Mouse (Mus musculus): Measurements from ENCODE around the gene Cfdp1.

The Cfdp1 gene

DNA sequence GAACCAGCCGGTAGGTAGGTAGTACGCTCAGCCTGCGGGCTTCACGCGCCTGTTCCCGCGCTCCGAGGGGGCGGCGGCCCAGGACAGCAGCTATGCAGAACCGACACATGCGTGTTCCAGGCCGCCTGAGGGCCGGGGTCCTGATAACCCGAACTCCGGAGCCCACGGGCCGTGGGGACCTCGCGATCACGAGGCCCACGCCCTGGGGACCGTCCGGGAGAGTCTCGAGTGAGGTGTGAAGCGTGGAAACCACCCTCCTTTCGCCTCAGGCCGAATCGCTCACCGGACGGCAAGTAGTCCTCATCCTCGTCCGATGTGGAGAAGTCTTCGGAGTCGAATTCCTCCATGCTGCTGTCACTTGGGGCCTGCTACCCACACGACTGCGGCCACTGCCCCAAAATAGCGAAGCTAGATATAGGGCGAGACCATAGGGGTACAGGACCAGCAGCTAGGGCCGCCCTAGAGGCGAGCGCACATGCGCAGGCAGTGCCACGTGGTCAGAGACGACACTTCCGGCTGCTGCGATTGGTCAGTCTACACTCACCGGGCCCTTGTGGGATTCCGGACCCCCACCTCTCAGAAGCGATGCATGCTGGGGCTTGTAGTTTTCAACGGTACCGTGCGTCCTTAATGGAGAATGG lies at the start of gene Cfdp1:
TSS of gene Cfdp1 (minus strand) at position 431 of the 641 bp plus-strand sequence.
- in situ Hi-C loops (cut with MseI, MboI): no loop called here

DNA sequence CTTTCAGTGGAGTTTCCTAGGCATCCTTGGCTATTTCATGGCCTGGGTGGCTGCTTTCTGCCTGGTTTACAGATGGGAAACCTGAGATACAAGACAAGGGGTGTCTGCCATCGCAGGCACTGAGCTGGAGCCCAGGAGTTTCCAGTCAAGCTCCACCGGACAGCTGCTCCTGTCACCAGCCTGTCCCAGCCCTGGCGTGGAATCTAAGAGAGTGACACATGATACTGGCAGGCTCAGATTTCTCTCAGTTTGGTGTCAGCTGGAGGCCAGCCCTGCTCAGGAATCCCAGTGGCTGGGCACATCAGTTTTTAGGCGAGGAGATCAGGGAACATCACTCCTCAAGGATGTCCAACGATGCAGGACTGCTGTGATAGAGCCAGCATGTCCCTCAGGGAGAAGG lies 48.0 kb upstream of the Cfdp1 start:
- in situ Hi-C loops (cut with MseI, MboI): no loop called here

DNA sequence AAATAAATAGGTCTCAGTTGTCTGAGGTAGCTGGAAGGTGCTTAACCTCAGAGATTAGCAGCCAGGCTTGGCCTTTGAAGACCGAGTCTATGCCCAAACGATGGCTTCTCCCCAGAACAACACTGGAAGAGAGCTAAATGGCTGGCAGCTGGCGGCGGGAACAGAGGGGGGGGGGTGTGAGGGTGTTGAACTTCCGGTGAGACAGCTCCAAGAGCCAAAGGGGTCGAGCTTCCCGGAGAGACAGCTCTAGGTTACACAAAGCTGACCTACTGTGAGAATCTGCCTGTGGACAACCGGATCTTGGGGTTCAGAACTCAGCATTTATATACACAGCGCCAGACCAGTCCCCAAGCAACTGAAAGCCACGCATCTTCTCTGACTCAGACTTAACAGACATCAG lies 44.5 kb upstream of the Cfdp1 start:
- in situ Hi-C loops (cut with MseI, MboI): no loop called here

DNA sequence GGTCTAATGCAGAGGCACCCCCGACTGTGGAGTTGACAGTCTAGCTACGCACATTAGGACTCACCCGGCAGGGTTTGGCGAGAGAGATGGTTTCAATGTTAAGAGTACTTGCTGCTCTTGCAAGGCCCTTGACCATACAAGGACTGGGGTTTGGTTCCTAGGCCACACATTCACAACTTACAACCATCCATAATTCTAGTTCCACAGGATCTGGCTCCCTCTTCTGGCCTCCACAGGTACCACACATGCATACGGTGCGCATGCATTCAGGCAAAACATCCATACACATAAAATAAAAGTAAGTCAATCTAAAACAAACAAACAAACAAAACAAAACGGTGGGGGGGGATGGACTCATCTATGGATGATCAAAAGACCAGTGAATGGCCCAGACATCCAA lies 40.9 kb upstream of the Cfdp1 start:
- in situ Hi-C loops (cut with MseI, MboI): no loop called here

DNA sequence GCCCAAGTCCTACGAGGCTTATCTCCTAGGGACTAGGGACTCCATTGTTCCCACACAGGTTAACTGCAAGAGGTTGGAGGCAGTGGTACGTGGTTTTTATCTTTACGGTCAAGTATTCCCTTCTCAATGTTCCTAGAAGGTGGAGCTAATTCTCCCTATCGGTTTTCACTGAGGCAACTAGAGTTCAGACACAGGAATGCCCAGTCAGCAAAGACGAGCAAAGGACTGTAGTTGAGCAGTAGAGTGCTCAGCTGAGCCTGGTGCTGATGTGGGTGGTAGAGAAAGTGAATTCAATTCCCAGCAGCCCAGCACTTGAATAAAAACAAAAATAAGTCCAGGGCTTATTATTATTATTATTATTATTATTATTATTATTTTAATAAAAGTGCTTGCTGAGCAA lies 38.5 kb upstream of the Cfdp1 start:
- in situ Hi-C loops (cut with MseI, MboI): no loop called here

DNA sequence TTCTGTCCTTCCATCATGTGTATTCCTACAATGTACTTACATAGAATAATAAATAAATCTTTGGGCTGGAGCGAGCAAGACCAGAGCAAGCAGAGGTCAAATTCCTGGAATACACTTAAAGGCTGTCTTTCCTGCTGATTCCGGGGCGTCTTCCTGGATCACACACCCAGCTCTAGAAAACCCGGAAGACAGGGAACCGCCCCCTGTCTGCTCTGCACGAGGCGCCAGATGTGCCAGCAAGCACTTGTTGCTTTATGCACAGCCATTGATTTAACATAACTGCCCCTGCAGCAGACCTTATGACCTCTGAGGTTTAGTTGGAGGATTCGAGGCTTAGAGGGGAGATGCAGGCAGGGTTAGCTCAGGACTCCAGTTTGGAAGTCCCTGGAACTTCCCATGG lies 37.9 kb upstream of the Cfdp1 start:
- in situ Hi-C loops (cut with MseI, MboI): no loop called here

DNA sequence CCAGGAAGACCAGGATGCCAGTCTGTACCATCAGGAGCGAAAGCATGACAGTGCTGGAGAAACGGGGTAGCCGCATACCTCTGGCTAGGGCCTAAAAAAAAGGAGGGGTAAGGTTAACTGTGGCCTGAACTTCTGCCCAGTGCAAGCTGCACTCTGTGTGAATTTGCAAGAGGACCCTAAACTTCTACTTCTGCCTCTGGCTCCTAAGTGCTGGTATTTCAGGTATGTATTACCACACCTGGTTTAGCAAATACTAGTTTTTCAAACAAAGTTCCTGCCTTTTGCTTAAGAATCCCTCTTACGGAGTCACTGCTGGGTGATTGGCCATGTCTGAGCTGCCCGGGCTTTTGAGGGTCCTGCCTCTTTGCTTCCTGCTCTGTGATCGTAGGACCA lies 36.8 kb upstream of the Cfdp1 start:
- in situ Hi-C loops (cut with MseI, MboI): no loop called here

DNA sequence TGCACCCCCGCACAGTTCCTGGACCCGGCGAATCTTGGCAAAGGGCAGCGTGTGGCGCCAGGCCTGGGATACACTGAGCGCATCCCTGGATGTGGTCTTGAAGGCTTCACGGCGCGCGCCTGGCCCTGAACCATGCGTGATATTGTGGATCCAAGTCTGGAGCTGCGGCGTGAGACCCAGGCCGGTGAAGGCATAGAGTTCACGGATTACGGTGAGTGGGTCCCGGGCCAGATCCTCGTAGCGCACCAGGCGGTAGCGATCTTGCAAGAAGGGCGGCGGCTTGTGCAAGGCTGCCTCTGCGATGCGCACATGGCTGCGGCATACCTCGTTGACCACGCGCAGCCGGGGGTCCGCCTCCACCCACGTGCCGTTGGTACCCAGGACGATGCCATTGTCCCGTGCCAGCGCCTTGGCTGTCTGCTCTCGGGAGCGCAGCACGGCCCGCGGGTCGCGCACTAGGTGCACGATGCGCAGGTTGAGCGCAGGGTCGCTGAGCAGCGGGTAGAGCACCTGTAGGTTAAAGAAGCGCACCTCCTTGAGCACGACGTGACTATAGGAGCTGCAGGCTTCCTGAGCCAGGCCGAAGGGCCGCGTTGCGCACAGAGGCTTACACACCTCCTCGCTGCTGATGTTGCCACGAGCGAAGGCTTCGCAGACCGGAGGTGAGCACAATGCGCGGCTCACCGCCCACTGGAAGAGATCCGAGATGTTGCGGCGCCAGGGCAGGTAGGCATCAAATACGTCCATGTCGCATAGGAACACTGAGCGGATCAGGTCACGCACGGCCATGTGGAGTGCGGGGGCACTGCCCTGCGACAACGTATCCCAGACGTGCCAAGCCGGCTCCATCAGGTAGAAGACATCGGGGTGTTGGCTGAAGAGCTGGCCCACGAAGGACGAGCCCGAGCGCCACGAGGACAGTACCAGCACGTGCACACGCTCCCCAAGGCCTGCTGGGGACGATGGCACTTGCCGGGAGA lies 36.1 kb upstream of the Cfdp1 start:
- in situ Hi-C loops (cut with MseI, MboI): no loop called here

DNA sequence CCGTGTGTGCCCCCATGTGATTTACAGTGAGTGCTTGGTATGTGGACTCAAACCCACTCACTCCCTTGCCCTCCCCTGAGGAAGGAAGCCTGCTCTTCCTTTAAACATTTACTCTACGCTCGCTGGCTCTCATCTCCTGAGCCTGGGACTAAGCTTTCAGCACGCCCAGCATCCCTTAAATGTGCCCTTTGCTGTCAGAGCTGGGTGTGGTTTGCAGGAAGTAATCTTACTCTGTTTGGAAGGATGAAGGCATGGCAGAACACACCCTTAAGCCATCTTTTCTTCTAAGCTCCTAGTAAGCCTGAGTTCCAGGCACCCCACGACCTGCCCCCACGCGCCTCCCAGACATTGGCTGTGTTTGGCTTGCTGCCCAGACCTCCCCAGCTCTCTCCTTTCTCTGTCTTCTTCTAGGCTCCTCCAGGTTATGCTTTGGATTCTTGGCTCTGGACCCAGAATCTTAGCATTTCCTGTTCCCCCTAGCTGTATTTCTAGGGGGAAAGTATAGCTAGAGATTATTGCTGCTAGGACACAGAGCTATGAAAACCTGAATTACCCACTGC lies 34.1 kb upstream of the Cfdp1 start:
- in situ Hi-C loops (cut with MseI, MboI): no loop called here

DNA sequence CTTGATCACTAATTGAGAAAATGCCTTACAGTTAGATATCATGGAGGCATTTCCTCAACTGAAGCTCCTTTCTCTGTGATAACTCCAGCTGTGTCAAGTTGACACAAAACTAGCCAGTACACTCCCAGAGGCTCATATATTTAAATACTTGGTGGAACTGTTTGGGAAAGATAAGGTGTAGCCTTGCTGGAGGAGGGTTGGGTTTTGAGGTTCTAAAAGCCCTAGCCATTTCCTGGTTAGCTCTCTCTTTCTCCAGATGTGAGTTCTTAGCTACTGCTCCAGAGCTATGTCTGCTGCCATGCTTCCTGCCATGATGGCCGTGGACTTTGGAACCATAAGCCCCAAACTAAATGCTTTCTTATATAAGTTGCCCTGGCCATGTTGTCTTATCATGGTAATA lies 33.4 kb upstream of the Cfdp1 start:
- in situ Hi-C loops (cut with MseI, MboI): no loop called here

DNA sequence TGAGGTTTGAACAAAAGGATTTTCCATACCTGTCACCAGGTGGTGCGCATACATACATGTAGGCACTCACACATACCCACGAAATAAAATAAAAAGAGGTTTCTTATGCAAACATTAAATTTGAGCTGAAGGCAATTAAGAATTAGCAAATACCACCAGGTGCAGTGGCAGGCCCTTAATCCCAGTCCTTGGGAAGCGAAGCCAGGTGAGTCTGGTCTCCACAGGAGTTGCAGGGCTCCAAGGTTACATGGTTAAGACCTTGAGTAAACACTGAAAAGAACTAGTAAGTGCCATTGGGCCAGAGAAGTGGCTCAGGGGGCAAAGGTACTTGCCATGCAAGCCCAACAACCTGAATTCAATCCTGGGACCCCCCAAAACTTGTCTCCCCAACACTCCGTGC lies 29.5 kb upstream of the Cfdp1 start:
- in situ Hi-C loops (cut with MseI, MboI): no loop called here

DNA sequence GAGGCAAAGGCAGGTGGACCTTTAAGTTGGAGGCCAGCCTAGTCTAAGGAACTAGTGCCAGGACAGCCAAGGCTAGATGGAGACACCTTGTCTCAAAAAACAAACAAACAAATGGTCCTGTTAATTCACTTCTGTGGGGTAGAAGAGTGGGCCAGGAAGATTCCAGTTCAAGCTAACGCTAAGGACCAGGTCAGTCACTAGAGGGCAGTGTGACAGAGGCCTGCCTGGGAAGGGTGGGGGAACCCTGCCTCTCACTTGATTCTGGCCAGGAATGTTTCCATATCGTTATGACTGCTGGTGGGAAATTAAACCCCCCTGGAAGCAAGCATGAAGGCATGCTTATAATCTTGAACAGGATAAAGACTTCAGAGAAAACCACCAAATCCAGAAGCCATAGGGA lies 27.5 kb upstream of the Cfdp1 start:
- in situ Hi-C loops (cut with MseI, MboI): no loop called here

DNA sequence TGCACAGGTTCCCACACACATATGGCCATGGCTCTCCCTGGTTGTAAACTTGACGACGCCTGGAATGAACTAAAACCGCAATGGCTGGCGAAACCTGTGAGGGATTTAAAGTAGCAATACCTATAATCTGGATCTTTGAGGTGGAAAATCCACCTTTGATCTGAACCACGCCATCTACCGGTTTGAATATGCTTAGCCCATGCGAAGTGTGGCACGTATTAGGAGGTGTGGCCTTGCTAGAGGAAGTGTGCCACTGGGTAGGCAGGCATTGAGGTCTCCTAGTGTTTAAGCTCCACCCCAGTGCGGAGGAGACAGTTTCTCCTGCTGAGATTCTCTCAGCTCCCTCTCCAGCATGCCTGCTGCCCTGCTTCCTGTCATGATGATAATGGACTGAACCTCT lies 23.6 kb upstream of the Cfdp1 start:
- in situ Hi-C loops (cut with MseI, MboI): no loop called here

DNA sequence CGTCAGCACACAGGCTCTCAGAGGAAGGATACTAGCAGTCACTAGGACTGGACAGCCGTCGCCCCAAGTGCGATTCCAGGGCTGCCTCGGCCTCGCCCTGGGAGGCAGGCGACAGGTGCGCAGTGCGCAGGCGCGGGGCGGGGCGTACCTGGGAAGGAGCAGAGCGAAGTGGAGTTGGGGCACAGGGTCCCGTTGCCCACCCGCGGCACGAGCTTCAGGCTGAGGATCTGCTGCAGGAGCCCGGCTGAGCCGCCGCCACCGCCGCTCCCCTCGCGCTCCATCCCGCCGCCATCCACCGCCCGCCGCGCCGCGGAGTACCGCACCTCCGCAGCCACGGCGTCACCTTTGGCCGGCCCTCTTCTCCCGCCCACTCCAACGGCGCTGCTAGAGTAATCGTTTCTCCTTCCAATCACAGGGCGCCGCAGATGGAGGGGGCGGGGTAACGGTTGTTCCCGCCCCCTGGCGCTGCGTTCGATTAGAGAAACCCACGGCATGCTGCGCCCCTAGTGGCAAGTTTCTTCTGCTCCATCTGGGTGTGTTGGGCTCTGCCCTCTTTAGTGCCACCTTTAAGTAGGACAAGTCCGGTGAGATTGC lies 22.4 kb upstream of the Cfdp1 start, which contains the start of gene Tmem170:
TSS of gene Tmem170 (minus strand) at position 396 of the 594 bp plus-strand sequence.
- in situ Hi-C loops (cut with MseI, MboI): no loop called here

DNA sequence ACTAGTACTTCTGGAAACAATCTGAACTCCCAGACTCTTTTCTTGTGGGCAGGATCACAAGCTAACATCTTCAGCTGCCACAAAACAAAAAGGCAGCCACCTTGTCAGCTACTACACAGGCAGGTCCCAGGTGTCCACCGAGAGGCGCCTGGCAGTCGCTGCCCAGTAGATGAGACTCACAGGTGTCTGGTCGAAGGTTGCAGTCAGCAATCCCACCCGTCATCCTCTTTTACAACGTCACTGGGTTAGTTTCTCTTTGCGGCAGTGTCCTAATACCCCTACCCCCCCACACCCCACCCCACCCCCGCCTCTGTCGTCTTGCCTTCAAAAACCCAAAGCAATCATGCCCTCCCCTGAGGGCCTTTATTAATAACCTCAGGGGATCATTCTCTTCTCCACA lies 21.7 kb upstream of the Cfdp1 start:
- in situ Hi-C loops (cut with MseI, MboI): no loop called here

DNA sequence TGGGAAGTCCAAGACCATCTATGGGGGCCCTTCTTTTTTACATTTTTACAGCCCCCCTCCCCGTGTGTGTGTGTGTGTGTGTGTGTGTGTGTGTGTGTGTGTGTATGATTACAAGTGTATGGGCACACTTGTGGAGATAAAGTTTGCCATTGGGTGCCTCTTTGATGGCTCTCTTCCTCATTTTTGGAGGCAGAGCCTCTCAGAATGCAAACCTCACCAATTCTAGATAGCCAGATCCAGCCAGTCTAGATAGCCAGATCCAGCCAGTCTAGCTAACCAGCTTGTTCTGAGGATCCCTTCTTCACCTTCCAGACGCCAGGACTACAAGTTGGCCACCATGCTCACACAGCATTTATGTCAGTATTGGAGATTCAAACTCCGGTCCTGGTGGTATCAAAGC lies 17.2 kb upstream of the Cfdp1 start:
- in situ Hi-C loops (cut with MseI, MboI): no loop called here

DNA sequence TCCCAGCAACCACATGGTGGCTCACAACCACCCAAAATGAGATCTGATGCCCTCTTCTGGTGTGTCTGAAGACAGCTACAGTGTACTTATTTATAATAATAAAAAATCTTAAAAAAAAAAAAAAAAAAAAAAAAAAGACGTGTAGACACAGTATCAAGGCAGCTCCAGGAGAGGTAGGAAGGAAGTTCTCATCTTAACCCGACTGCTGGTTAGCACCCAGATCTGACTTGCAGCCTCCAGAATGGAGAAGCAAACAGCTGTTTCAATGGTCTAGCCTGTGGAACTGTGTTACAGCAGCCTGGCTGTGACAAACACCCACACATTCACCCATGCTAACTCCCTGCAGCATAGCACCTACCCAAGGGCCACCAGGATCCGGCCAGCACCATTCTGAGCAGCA lies 16.3 kb upstream of the Cfdp1 start:
- in situ Hi-C loops (cut with MseI, MboI): no loop called here

DNA sequence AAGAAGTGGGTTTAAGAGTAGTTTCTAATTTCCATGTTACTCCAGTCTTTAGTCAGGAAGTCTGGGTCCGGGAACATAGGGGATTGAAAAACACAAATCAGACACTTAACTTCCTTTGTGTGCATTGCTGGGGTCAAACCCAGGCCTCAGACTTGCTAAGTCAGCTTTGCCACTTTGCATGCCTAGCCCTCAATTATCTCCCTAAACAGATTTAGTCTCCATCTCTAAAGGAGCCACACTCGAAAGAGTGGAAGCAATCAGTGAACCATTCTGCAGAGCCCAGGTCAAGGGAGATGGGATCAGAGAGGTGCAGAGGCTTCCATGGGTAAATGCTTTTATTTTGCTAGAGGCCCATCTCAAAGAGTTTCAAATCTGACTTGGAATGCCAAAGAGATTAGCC lies 14.6 kb upstream of the Cfdp1 start:
- in situ Hi-C loops (cut with MseI, MboI): no loop called here

DNA sequence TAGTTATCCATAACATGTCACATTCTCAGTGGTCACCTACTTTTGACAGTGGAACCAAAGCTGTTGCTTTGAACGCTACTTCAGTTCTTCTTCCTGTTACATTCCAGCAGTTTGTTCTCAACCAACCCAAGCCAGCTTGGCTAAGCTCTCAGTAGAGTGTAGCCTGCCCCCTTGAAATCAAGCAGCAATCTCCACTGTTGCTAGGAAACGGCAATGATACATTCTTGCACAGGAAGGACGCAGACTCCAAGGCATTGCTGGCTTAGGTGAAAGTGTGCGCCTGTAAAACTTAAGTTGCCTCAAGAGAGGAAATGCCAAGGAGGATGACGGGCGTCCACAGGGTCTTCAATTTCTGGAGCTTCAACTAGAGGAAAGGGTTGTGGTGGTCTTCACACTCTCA lies 11.8 kb upstream of the Cfdp1 start:
- in situ Hi-C loops (cut with MseI, MboI): no loop called here

DNA sequence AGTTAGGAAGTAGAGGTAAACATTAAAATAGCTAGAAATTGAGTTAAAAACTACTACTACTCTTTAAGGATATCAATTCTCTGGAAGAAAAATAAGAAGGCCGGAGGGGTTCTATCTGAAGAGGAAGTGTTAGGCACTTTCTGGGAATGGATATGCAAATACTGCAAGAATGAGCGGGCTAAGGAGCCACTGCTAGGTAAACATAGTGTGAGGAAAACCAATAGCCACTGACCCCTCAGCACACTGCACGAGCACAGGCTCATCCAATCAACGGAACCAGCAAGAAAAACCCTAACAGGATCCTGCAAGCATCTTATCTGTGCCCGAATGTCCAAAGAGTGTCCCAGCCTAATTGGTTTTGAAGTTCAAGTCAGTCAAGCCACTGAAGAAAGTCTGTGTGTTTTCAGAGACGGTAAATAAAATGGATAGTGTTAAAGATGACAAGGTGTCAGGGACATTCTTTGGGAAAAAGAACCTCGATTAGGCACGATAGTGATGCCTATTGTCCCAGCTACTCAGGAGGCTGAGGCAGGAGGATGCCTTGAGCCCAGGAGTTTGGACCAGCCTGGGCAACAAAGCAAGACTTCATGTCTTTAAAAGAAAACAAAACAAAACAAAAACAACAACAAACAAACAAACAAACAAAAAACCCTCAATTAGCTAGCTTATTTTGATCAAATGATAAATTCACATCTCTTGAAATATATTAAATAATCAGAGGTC lies 11.2 kb upstream of the Cfdp1 start:
- in situ Hi-C loops (cut with MseI, MboI): no loop called here

DNA sequence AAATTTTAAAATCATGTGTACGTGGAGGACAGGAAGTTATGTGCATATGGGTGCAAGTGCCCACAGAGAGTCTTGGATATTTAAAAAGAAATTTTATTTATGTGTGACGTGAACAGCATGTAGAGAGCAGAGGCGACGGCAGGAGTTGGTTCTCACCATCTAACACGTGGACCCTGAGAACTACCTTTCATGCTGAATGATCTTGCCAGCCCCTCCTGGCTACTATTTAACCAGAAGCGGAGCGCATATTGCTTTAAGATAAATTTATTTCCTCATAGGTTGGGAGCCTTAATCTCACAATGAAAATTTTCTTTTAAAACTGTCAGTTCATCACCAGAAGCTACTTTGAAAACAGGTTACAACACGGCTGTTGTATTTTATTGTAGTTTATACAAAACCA lies 10.6 kb upstream of the Cfdp1 start:
- in situ Hi-C loops (cut with MseI, MboI): no loop called here

DNA sequence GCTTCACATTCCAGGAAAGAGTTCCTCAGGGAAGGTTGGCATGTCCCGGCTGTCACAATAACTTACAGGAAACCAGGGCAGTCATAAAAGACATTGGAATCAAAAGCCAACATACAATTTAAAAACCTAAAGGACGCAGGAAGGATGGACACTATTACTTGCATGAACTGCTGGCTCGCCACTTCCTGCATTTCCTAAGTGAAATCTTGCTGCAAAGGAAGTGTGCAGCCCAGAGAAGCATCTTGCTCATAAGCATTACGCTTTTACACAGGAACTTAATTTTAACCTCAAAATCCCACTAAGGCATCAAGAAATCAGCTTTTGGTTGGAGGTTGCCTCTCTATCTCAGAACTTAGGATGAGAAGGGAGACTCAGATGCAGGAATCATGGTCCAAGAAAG lies 9.2 kb upstream of the Cfdp1 start:
- in situ Hi-C loops (cut with MseI, MboI): no loop called here
